Mouse (Mus musculus) spleen, postnatal 10 days (tissue): ENCODE measurements around the gene Rad1.
"Not testable (repeated sequence)": the region's sequence is repeated elsewhere in the genome, so short reads cannot be mapped to it uniquely, and the experiment has no call there.

Experiments used
- DNase-seq, 2 experiments: peaks; one replicate each; pipeline ENCODE4 v3.0.0; 2021 to 2022; ENCODE audit warnings: low spot score in 2 of 2

Gene Rad1

DNA sequence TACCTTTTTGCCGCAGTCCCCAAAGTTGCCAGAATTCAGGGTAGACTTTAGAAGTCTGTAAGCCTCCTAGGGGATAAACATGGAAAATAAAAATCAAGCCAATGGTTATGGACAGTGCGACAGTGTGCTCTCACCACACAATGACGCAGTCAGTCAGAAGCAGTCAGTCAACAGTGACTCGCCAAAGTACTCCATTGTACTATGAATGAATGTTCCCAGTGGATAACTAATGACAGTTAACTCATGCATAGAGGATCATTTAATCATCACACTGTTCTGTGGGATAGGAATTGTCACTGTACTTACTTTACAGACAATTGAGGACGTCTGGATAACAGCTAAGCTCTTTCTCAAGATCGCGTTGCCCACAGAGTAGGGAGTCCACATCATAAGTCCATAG is 29.3 kb downstream of the Rad1 start:
- DNase-seq, result no peak

GRCm38 (mm10) chr15:10525896-10526295 is 40.1 kb downstream of the Rad1 start:
- no peak for DNase-seq

- DNase-seq, result no peak
These were observed 45.5 kb downstream of the Rad1 start for GRCm38 (mm10) chr15:10531352-10531751.

GRCm38 (mm10) chr15:10533361-10533760 is 47.5 kb downstream of the Rad1 start:
- not testable (repeated sequence) for DNase-seq

GRCm38 (mm10) chr15:10534591-10534990 is 48.8 kb downstream of the Rad1 start:
- no peak for DNase-seq

DNA sequence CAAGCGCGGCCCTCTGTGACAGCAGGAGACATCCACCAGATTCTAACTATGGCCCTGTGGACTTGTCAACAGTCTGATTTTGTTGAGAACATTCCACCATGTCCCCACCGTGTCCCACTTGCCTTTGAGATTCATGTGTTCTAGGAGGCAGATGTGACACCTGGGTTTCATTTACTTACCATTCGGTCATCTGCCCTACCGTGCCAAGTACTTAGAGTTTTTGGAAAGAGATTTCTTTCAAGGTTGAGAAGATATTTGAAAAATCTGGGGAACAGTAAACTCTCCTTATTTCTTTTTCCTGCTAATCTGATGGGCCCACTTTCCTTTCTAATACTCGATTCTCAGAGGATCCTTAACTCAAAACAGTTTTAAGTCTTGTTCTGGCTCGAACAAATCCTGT is 50.2 kb downstream of the Rad1 start:
- no peak for DNase-seq

- DNase-seq, result no peak
These were observed 54.7 kb downstream of the Rad1 start for GRCm38 (mm10) chr15:10540271-10541088.
